Mouse (Mus musculus) brain, embryonic 14.5 days (tissue): Measurements from ENCODE around the gene Ddr1. TPM values are rescaled to one million over a fixed set of nuclear protein-coding genes. Genes with fewer than 3 reads are reported as not detected.

Experiments used
- DNase-seq: peaks from one replicate; pipeline ENCODE4 v3.0.0-alpha.2; 2011; ENCODE audit warnings: low read depth
- CTCF ChIP-seq: fragments of 200-500 bp; IDR thresholded peaks from 2 replicates; pipeline ENCODE4 v1.5.1; 2012; ENCODE audit warnings: inconsistent platforms, mild to moderate bottlenecking, moderate library complexity, borderline replicate concordance; ENCODE audit not compliant: insufficient read depth, insufficient read length; ENCODE audit errors: extremely low read depth
- POLR2A ChIP-seq: fragments of 200-500 bp; IDR thresholded peaks from 2 replicates; pipeline ENCODE4 v1.6.1; 2012; ENCODE audit warnings: mild to moderate bottlenecking, inconsistent platforms, borderline replicate concordance; ENCODE audit not compliant: poor library complexity, insufficient read depth, insufficient read length, severe bottlenecking; ENCODE audit errors: extremely low read depth
- polyA plus RNA-seq: library from polyadenylated mRNA; depleted of rRNA; stranded (reverse); fragments of >200 nt; gene quantifications from 2 replicates; pipeline ENCODE4 v1.2.3, GENCODE M21; 2012; rRNA removed

Ddr1 gene
- polyA plus RNA-seq = 99.6 and 112 TPM in 2 replicates

GRCm38 (mm10) chr17:35704621-35705464 lies at the start of gene Ddr1:
Gene Ddr1, minus strand, starts transcription at chr17:35704621.
- DNase-seq = peak; percentile 94
- no peak for TF ChIP-seq CTCF
- no peak for TF ChIP-seq POLR2A

GRCm38 (mm10) chr17:35753668-35754067 lies 49.2 kb upstream of the Ddr1 start:
- TF ChIP-seq POLR2A = no peak
- no peak for DNase-seq

- no peak for TF ChIP-seq CTCF
- TF ChIP-seq POLR2A = no peak
- DNase-seq = peak; percentile 75
Observed at GRCm38 (mm10) chr17:35752221-35752811, 47.9 kb upstream of the Ddr1 start.

GRCm38 (mm10) chr17:35749685-35750084 lies 45.3 kb upstream of the Ddr1 start:
- no peak for DNase-seq

DNA sequence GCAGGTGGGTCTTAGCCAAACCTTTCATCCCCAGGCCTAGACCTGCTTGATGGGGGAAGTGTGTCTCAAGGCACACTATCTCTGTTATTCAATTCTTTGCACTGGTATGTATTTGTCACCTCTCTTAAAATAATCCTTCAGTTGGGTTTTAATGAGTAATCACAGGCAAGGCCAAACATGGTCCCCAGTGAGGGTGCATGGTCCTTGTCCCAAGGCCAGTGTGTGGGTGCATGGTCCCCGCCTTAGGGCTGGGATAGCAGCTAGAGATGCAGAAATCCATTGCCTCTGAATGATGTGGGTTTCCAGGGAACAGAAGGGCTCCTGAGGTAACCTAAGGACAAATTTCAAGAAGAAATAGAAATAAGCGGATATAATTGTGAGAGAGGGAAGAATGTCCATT lies 39.9 kb upstream of the Ddr1 start:
- no peak for DNase-seq
- TF ChIP-seq POLR2A (no peak), CTCF (no peak)

More at GRCm38 (mm10) chr17:35749685-35750084, 45.3 kb upstream of the Ddr1 start:
- TF ChIP-seq CTCF (no peak), POLR2A (no peak)

- TF ChIP-seq CTCF (no peak), POLR2A (no peak)
- no peak for DNase-seq
Observed at GRCm38 (mm10) chr17:35742948-35743347, 38.5 kb upstream of the Ddr1 start.

DNA sequence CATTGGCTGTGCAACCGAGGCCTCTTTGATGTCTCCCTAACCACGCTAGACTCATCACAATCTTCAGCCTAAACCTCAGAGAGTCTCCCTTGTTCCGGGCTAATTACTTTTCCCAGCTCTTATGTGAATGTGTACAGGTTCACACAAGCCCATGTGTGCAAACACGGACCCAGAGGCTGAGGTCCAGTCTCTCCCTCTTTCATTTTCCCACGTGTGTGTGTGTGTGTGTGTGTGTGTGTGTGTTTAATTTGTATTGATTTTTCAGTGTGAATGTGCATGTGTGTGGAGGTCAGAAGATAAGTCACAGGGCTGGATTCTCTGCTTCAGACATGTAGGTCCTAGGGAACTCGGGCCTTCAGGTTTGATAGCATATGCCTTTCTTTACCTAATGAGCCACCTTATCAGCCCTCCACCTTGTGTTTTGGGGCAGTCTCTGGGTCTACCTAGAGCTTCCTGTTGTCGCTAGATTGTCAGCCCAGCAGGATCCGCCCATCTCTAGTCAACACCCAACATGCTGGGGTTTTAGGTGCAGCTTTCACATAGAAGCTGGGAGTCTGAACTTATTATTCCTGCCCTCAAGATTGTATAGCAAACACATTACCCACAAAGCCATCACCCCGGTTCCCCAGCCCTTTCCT lies 37.3 kb upstream of the Ddr1 start:
- no peak for TF ChIP-seq CTCF
- TF ChIP-seq POLR2A = no peak

GRCm38 (mm10) chr17:35740276-35740880 lies 36.0 kb upstream of the Ddr1 start:
- no peak for TF ChIP-seq CTCF
- no peak for TF ChIP-seq POLR2A
- DNase-seq = no peak

More for the DNA sequence above, 37.3 kb upstream of the Ddr1 start:
- no peak for DNase-seq

- peak; percentile 87 for DNase-seq
- TF ChIP-seq POLR2A (no peak), CTCF (peak; percentile 76)
Observed at GRCm38 (mm10) chr17:35739675-35740074, 35.3 kb upstream of the Ddr1 start.

DNA sequence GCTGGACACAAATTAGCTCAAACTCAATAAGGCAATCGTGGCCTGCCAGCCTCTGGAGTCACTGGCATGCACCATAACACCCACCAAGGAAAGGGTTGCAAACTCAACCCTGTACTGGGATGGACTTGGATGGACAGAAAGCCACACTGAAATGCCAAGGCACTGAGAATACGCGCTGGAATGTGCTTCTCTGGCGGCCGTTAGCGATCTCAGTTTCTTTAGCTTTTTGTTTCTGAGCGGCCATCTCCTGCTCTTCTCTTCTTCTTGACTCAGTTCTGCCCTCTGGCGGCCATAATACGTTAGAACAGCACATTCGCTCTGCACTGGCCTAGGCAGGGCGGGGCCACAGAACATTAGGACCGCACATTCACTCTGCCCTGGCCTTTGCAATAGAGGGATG lies 33.3 kb upstream of the Ddr1 start:
- peak; percentile 88 for DNase-seq
- TF ChIP-seq POLR2A (no peak), CTCF (peak; percentile 78)
